Mouse (Mus musculus) lung, postnatal 0 days (tissue): ENCODE measurements around the gene Kansl2.

Experiments used
- CTCF ChIP-seq: IDR thresholded peaks from 2 replicates; pipeline ENCODE4 v1.5.1; 2016; ENCODE audit warnings: antibody characterized with exemption, mild to moderate bottlenecking
- EP300 ChIP-seq: IDR thresholded peaks from 2 replicates; pipeline ENCODE4 v1.6.1; 2016; ENCODE audit warnings: antibody characterized with exemption, mild to moderate bottlenecking, control low read depth

- TF ChIP-seq CTCF, result peak; percentile 94
- no peak for TF ChIP-seq EP300
Observed at GRCm38 (mm10) chr15:98579795-98580464, 45.9 kb upstream of the Kansl2 start.
